Mouse (Mus musculus) layer of hippocampus, adult 18-20 months (tissue): ENCODE measurements around the gene H3f3b. TPM values are rescaled to one million over a fixed set of nuclear protein-coding genes. Genes with fewer than 3 reads are reported as not detected.

Experiments used
- DNase-seq, 2 experiments: peaks; one replicate each; pipeline ENCODE4 v3.0.0; 2022; ENCODE audit warnings: low spot score in 2 of 2
- total RNA-seq, 2 experiments: library from RNA; stranded (reverse); gene quantifications; 2 replicates each; pipeline ENCODE4 v1.2.3; 2021

The H3f3b gene
- total RNA-seq, 2 experiments from 2014 or later = 267 to 281 TPM

GRCm38 (mm10) chr11:116004186-116004823 is 23.5 kb downstream of the H3f3b start:
- DNase-seq = no peak

DNA sequence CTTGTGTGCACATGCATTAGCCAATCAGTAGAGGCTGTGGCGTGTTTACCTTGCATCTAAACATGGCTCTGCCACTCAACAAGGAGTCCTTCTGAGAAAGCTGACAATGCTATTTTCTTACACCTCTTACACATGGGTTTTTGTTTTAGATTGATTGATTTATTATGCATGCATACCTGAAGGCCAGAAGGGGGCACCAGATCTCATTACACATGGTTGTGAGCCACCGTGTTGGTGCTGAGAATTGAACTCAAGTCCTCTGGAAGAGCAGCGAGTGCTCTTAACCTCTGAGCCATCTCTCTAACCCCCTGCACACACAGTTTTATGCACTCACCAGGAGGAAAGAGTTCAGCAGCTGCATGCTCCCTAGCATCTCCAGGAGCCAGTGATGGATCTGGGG is 24.9 kb downstream of the H3f3b start:
- no peak for DNase-seq

- no peak for DNase-seq
These were observed 26.0 kb downstream of the H3f3b start for GRCm38 (mm10) chr11:116001725-116002124.

GRCm38 (mm10) chr11:116000607-116001006 is 27.2 kb downstream of the H3f3b start:
- DNase-seq = no peak

- DNase-seq = peak; percentile 48 to 83
These were observed 28.1 kb downstream of the H3f3b start for GRCm38 (mm10) chr11:115999538-116000143.

GRCm38 (mm10) chr11:115999027-115999426 is 28.7 kb downstream of the H3f3b start:
- no peak for DNase-seq

- DNase-seq = no peak
These were observed 30.1 kb downstream of the H3f3b start for GRCm38 (mm10) chr11:115997662-115998061.

- no peak for DNase-seq
These were observed 30.7 kb downstream of the H3f3b start for GRCm38 (mm10) chr11:115997047-115997446.

DNA sequence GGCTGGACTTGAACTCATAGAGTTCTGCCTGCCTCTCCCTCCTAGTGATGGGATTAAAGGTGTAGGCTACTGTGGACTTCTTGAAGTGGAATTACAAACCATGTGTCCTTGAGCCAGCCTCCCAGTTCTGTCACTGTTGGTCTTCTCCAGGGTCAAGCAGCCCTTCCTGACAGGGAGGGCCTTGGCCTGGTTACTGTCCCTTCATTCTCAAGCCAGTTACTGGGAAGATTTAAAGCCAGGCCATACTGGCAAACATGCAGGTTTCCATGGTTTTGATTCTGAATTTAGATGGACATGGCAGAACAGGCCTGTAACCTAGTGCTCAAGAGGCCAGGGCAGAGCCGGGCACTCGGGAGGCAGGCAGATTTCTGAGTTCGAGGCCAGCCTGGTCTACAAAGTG is 32.5 kb downstream of the H3f3b start:
- no peak for DNase-seq

- DNase-seq = peak in 1 of 2 experiments; percentile 30
These were observed 35.7 kb downstream of the H3f3b start for GRCm38 (mm10) chr11:115992098-115992497.

- no peak for DNase-seq
These were observed 38.1 kb downstream of the H3f3b start for GRCm38 (mm10) chr11:115989686-115990085.

- no peak for DNase-seq
These were observed 44.5 kb downstream of the H3f3b start for GRCm38 (mm10) chr11:115983291-115983690.

GRCm38 (mm10) chr11:115982472-115982871 is 45.3 kb downstream of the H3f3b start:
- DNase-seq = no peak

DNA sequence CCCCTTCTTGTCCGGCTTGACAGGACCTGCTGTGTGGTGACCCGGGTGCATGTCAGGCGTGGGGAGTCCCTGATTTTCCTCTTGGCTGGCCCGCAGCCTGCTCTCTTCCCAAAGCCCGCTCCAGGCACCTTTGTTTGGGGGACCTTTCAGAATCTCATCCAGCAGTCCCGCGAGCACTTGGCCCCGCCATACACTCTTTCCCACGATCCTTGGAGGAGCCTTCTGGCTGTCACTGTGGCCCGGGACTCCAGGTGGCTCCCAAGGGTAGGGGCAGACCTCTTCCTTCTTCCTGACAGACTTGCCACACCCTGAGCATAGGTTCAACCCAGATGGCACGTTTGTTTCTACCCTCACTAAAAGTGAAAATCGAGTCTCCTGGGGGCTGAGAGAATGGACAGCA is 52.2 kb downstream of the H3f3b start:
- DNase-seq = no peak

DNA sequence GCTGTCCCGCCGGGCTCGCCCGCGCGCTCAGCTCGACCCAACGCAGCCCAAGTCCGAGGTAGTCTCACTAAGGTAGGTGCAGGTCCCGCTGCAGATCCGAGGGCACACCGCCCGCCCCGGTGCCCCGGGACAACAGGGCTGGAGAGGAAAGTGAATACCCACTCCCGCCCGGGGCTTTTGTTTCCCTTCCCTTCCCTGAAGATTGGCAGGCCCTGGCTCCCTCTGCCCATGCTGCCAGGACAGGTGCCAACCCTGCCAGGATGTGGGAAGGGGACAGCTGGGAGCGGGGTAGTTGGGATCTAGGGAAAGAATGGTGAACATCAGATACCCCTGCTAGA is 52.7 kb downstream of the H3f3b start:
- no peak for DNase-seq

GRCm38 (mm10) chr11:115974309-115975082 is 53.3 kb downstream of the H3f3b start, which contains the start of gene Itgb4:
Gene Itgb4 (plus strand): TSS chr11:115974709.
- DNase-seq = no peak

Other genes starting within 250 kb of the H3f3b start
- gene Caskin2, start 214.3 kb downstream of the H3f3b start, total RNA-seq = 10 to 100 TPM; 19.4 to 19.9 TPM
- gene Tsen54, start 213.2 kb downstream of the H3f3b start, total RNA-seq = 10 to 100 TPM; 11.1 to 11.4 TPM
- gene Llgl2, start 203.9 kb downstream of the H3f3b start, total RNA-seq = 1 to 10 TPM; 2.5 to 3.0 TPM
- under 1 TPM; 0.15 to 0.57 TPM for gene Myo15b, start 169.6 kb downstream of the H3f3b start, total RNA-seq
- gene Smim5, start 128.0 kb downstream of the H3f3b start, total RNA-seq = under 1 TPM; 0.46 to 0.74 TPM
- not detected for gene Smim6, start 115.9 kb downstream of the H3f3b start, total RNA-seq
- gene Sap30bp, start 94.7 kb downstream of the H3f3b start, total RNA-seq = 10 to 100 TPM; 51.3 to 56.7 TPM
- gene Recql5, start 94.5 kb downstream of the H3f3b start, total RNA-seq = 10 to 100 TPM; 28.6 to 29.4 TPM
- gene Itgb4, start 53.3 kb downstream of the H3f3b start, total RNA-seq = 1 to 10 TPM; 7.9 to 8.7 TPM
- gene Galk1, start 15.2 kb downstream of the H3f3b start, total RNA-seq = 10 to 100 TPM; 11.7 to 14.1 TPM
- gene Unk, start 2.4 kb upstream of the H3f3b start, total RNA-seq = 10 to 100 TPM; 20.6 to 23.1 TPM
- 1 to 10 TPM; 1.6 to 3.0 TPM for gene Unc13d, start 50.0 kb upstream of the H3f3b start, total RNA-seq
- 100 to 1,000 TPM; 450 to 480 TPM for gene Wbp2, start 59.0 kb upstream of the H3f3b start, total RNA-seq
- gene Trim47, start 99.2 kb upstream of the H3f3b start, total RNA-seq = 1 to 10 TPM; 4.8 to 6.2 TPM
- 1 to 10 TPM; 6.7 to 8.3 TPM for gene Trim65, start 103.2 kb upstream of the H3f3b start, total RNA-seq
- gene Mrpl38, start 110.9 kb upstream of the H3f3b start, total RNA-seq = 10 to 100 TPM; 60.2 to 61.2 TPM
- gene Fbf1, start 140.2 kb upstream of the H3f3b start, total RNA-seq = 10 to 100 TPM; 82.3 to 83.6 TPM
- 10 to 100 TPM; 33.7 to 39.8 TPM for gene Ten1, start 170.9 kb upstream of the H3f3b start, total RNA-seq
- 100 to 1,000 TPM; 125 TPM for gene Acox1, start 171.1 kb upstream of the H3f3b start, total RNA-seq
- under 1 TPM; 0.61 to 0.74 TPM for gene Evpl, start 210.1 kb upstream of the H3f3b start, total RNA-seq
- 10 to 100 TPM; 69.4 to 71.3 TPM for gene Srp68, start 246.3 kb upstream of the H3f3b start, total RNA-seq